Mouse (Mus musculus) spleen, postnatal 14 days (tissue): ENCODE data around the gene Gm10563.
"Not testable (repeated sequence)": the region's sequence is repeated elsewhere in the genome, so short reads cannot be mapped to it uniquely, and the experiment has no call there.

Source experiments
- DNase-seq, 2 experiments: peaks; one replicate each; pipeline ENCODE4 v3.0.0; 2021 to 2022; ENCODE audit warnings: low spot score in 2 of 2

Gm10563 gene

DNA sequence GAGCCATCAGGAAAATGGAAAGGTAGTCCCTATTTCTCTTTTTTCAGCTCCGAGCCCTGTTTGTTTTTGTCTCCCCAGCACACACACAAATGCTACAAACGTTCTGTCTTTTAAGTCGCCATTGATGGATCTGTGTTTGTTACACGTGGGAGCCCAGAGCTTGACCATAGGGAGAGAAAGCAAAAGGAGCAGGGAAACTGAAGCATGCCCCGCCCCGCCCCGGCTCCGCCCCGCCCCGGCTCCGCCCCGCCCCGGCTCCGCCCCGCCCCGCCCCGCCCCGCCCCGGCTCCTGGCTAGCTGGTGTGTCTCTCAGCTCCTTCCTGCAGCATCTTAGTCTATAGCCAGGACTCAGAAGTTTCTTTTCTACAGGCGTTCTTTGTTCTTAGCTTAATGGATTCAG is 46.7 kb downstream of the Gm10563 start:
- no peak for DNase-seq

- DNase-seq, result no peak
These were observed 48.6 kb downstream of the Gm10563 start for GRCm38 (mm10) chr4:155596606-155597005.

GRCm38 (mm10) chr4:155595777-155596176 is 49.4 kb downstream of the Gm10563 start:
- DNase-seq, result no peak

GRCm38 (mm10) chr4:155593780-155594179 is 51.4 kb downstream of the Gm10563 start:
- DNase-seq, result no peak

- no peak for DNase-seq
These were observed 54.0 kb downstream of the Gm10563 start for GRCm38 (mm10) chr4:155591012-155591719.

DNA sequence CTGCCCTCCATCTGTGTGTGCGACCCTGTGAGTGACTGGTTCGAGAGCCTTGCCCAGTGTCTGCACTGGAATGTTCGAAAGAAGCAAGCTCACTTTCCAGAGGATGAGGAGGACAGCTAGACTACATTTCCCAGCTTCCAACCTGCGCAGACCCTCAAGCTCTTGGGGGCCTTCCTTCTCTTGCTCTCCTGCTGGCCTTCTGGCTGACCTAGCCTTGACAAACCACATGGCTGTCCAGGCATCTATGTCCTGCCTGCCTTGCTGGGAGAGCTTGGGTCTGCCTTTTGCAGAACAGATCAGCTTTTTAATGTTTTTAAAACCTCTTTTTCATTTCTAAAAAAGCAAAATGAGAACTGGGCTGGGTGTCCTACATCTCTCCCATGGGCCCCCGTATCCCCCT is 55.9 kb downstream of the Gm10563 start:
- no peak for DNase-seq

DNA sequence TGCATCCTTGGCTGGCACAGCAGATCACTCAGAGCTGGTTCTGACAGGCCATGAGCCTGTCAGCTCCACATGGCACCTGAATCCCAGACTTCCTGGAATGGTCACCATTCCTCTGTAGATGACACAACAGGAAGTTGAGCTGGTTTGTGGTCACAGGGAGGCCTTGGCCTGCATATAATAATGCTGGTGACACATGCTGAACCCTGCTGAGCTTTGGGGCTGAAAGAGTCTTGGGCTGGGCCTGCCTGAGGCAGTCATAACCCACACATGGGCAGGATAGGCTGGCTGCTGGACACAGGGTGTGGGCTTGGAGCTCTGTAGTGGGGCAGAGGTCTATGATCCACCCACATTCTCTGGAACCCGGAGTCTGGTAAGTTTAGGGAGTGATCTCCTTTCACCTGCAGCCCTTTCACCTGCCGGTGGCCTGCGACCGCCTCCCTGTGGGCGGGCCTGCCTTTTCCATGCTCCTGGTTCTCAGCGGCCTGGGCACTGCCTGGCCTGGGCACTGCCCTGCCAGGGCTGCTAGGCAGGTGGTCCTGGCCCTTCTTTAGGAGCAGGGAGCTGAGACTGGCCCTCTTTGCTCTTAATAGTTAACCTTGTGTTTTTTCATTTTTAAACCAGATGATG is 62.8 kb downstream of the Gm10563 start:
- DNase-seq, result no peak

DNA sequence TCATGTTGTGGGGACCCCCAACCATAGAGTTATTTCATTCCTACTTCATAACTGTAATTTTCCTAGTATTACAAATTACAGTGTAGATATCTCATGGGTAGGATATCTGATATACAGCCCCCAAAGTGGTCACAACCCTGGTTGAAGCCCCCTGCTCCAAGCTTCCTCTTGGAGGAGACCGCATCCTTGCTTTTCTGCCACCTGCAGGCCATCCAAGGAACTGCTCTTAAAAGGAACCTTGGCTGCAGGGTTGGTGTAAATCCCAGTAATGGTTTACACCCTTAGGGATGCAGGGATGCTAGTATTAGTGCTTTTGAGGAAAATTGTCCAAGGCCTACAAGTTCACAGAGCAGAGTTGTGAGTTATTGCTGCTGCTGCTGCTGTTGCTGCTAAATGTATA is 64.8 kb downstream of the Gm10563 start:
- DNase-seq, result peak in 1 of 2 experiments; percentile 31

DNA sequence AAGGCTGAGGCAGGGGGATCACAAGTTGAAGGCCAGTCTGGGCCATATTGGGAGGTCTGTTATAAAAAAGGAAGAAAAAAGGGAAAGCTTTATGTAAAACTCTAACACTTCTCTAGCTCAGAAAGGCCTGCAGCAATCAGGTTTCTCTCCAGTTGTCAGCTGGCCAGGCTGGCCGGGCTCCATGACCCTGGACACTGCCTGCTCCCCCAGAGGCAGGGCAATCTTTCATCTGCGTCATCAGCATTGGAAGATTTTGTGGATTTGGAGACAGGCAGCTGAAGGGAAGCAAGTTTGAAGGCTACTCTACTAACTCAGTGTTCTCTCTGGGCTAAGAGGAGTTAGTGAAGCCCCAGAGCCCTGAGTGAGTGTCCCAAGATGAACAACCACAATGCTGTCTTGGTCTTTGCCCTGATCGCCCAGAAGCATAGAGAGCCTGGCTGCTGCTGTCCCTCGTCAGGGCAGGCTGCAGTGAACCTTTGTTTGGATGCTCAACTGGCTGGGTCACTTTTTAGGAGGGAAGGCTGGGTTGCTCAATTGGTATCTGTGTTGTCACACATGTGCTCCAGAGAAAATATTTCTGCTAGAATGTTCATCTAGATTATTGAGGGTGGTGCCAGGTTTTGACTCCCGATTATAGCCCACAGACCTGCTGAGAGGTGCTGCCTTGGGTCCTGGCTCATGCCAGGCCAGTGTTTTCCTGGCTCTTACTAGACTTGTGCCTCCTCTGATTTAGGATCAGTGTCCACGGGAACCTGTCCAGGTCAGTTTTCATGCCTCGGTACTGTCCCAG is 66.7 kb downstream of the Gm10563 start:
- no peak for DNase-seq

GRCm38 (mm10) chr4:155577741-155578140 is 67.5 kb downstream of the Gm10563 start:
- no peak for DNase-seq

DNA sequence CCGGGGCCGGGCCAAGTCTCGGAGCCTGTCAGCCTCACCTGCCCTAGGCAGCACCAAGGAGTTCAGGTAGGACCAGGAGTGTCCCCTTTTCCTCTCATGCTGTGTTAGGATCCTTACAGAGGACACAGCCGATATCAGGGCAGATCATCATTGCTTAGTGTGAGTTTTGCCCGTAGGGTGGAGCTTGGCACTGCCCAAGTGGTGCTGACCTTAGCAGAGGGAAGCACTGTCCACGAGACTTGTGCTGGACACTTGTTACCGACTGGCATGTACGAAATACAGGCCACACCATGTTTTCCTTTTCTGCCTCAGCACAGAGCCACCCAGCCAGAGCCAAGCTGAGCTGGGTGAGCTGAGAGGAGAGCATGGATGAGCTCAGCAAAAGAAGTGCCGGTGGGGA is 68.1 kb downstream of the Gm10563 start:
- DNase-seq, result no peak

DNA sequence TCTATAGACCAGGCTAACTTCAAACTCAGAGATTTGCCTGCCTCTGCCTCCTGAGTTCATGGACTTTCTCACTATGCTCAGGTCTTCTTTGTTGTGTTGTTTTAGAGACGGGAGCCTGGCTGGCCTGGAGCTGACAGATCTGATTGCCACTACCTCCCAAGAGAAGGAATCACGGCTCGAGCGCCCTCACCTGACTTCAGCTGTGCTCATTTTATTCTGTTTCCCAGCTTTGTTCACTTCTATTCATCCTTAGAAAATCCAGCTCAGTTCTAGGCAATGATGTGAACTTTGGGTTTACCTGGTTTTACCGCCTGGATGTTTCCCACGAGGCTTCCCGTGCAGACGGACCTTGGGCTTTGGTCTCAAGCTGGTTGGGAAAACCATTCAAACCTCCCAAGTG is 69.7 kb downstream of the Gm10563 start:
- DNase-seq, result no peak

DNA sequence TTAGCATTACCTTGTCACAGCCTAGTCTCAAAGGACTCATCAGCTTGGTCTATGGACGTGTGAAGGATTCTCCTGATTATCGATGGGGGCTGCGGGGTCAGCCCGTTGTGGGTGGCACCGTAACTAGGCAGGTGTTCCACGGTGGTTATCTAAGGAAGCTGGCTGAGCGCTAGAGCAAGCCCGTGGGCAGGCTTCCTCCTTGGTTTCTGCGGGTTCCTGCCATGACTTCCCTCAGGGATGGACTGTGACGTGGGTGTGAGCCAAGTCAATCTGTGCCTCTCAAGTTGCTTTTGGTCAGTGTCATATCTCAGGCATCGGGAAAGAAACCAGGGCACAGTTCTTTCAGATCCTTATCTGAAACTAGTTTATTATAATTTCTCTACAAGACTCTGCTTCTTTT is 70.3 kb downstream of the Gm10563 start:
- DNase-seq, result no peak

DNA sequence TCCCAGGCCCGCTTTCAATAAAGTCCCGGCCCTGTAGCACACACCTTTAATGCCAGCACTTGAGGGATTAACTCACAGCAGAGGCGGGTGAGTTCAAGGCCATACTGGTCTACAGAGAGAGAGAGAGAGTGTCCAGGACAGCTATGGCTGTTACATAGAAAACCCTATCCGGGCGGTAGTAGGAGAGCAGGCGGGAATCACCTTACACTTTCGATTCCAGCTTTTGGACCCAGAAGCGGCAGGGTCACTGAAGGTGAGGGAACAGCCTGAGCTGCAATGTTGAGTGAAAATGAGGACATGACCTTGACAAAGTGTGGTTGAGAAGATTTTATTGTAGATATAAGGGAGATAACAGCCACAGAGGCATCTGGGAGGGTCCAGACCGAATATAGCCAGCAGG is 71.3 kb downstream of the Gm10563 start:
- no peak for DNase-seq

GRCm38 (mm10) chr4:155573155-155573554 is 72.1 kb downstream of the Gm10563 start:
- no peak for DNase-seq

GRCm38 (mm10) chr4:155571442-155571841 is 73.8 kb downstream of the Gm10563 start:
- DNase-seq, result no peak

- DNase-seq, result not testable (repeated sequence)
These were observed 74.9 kb downstream of the Gm10563 start for GRCm38 (mm10) chr4:155570315-155570714.

DNA sequence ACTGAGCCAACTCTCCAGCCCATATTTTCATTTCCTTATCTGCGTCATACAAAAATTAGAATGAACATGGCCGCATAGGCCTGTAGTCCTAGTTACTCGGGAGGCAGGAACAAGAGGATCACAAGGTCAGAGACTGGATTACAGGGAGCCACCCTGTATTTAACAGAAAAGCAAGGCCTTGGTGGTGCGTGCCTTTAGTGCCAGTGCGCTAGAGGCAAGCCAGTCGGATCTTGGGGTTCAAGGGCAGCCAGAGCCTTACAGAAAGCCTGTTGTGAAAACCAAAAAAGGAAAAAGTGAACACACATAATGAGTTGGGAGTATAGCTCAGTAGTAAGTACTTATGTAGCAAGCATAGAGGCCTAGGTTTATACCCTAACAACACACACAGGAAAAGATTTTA is 75.4 kb downstream of the Gm10563 start:
- DNase-seq, result no peak

- no peak for DNase-seq
These were observed 76.4 kb downstream of the Gm10563 start for GRCm38 (mm10) chr4:155568632-155569370.

DNA sequence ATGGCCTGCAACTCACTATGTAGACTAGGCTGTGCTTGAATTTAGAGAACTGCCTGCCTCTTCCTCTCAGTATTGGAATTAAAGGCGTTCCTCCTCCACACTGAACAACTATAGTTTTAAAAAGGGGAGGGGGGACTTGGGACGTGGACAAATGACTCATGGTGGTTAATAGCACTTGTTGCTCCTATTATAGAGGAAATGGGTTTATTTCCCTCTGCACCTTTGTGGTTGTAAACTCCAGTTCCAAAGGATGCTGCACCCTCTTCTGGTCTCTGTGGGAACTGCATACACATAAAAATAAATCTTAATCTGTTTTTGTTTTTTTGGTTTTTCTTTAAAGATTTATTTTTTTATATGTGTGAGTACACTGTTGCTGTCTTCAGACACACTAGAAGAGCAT is 77.0 kb downstream of the Gm10563 start:
- DNase-seq, result no peak

DNA sequence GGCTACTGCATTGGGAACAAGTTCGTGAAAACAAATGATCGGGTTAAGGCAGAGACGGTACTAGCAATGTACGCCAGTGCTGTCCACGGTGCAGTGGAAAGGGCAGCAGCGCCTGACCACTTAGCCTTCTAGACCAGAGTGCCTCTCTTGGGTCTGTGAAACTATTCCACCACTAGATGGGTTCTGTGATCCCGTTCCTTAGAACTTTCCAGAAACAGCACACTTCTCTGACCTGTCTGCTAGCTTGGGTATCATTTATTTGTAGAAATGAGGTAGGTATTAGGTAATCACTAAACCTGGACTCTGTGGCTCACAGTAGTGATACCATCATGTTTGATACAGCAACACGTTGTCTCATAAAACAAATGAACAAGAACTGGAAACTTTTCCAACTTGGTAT is 78.7 kb downstream of the Gm10563 start:
- no peak for DNase-seq
